Mouse (Mus musculus): ENCODE data around the gene Unc50.
A peak's percentile ranks its signal among the peaks of the same experiment; 100 is the strongest.

Gene Unc50

GRCm38 (mm10) chr1:37429366-37430296, at the start of gene Unc50, which contains the start of gene Coa5:
TSS of gene Unc50 (plus strand) at chr1:37430139.
TSS of gene Coa5 (minus strand) at chr1:37430103.
- peak; percentile 95 to 97 for DNase-seq

GRCm38 (mm10) chr1:37380913-37381312, 49.0 kb upstream of the Unc50 start:
- DNase-seq = peak in 1 of 2 experiments; percentile 27

- DNase-seq = no peak
Observed at GRCm38 (mm10) chr1:37384304-37384703, 45.6 kb upstream of the Unc50 start.

GRCm38 (mm10) chr1:37386448-37386971, 43.4 kb upstream of the Unc50 start:
- DNase-seq = no peak

- DNase-seq = no peak
Observed at GRCm38 (mm10) chr1:37393174-37393573, 36.8 kb upstream of the Unc50 start.

GRCm38 (mm10) chr1:37396481-37396880, 33.5 kb upstream of the Unc50 start:
- DNase-seq = no peak

GRCm38 (mm10) chr1:37398961-37399360, 31.0 kb upstream of the Unc50 start:
- peak in 1 of 2 experiments; percentile 42 for DNase-seq

- no peak for DNase-seq
Observed at GRCm38 (mm10) chr1:37399734-37400133, 30.2 kb upstream of the Unc50 start.

GRCm38 (mm10) chr1:37401687-37402086, 28.3 kb upstream of the Unc50 start:
- peak; percentile 40 to 64 for DNase-seq

GRCm38 (mm10) chr1:37405137-37405536, 24.8 kb upstream of the Unc50 start:
- DNase-seq = no peak

GRCm38 (mm10) chr1:37407228-37407627, 22.7 kb upstream of the Unc50 start:
- DNase-seq = no peak

GRCm38 (mm10) chr1:37408059-37408458, 21.9 kb upstream of the Unc50 start:
- no peak for DNase-seq

- DNase-seq = no peak
Observed at GRCm38 (mm10) chr1:37408678-37409077, 21.3 kb upstream of the Unc50 start.

- no peak for DNase-seq
Observed at GRCm38 (mm10) chr1:37409647-37410046, 20.3 kb upstream of the Unc50 start.

GRCm38 (mm10) chr1:37415394-37415793, 14.5 kb upstream of the Unc50 start:
- no peak for DNase-seq

GRCm38 (mm10) chr1:37419420-37419819, 10.5 kb upstream of the Unc50 start:
- peak; percentile 64 to 83 for DNase-seq

GRCm38 (mm10) chr1:37427144-37427875, 2.6 kb upstream of the Unc50 start:
- peak in 1 of 2 experiments; percentile 13 for DNase-seq

GRCm38 (mm10) chr1:37428911-37429310, 1.0 kb upstream of the Unc50 start:
- DNase-seq = peak in 1 of 2 experiments; percentile 9

GRCm38 (mm10) chr1:37430297-37430840, 430 bp downstream of the Unc50 start:
- peak in 1 of 2 experiments; percentile 41 for DNase-seq

- DNase-seq = peak in 1 of 2 experiments; percentile 13
Observed at GRCm38 (mm10) chr1:37436419-37436818, 6.5 kb downstream of the Unc50 start.

GRCm38 (mm10) chr1:37442848-37443835, 13.2 kb downstream of the Unc50 start:
- no peak for DNase-seq
